Mouse (Mus musculus): ENCODE results near the gene AU040320. TPM values are rescaled to one million over a fixed set of nuclear protein-coding genes. Genes with fewer than 3 reads are reported as not detected.

The AU040320 gene
- polyA plus RNA-seq, 1 experiment from 2014 or later, result 20.2 TPM

- TF ChIP-seq CTCF (IDR thresholded peaks at IDR 0.05; ENCODE audit: low read depth) (no peak), EP300 (optimal IDR thresholded peaks at IDR 0.05) (no peak)
- 88% methylated on average over 5 of the region's 5 CpGs for WGBS
- Histone ChIP-seq H3K27ac (replicated peaks) (no peak overlapping the region), H3K9ac (ENCODE audit: low read length) (no peak overlapping the region), H3K36me3 (ENCODE audit: control insufficient read depth, insufficient read depth, low read length) (peaks cover 4% of the 10 kb centered on the region; the same call in 1 of the 2 replicates), H3K4me2 (replicated peaks; ENCODE audit: low read depth) (no peak overlapping the region), H3K9me3 (ENCODE audit: control insufficient read depth, low read length) (no peaks in the 10 kb centered on the region), H3K27me3 (ENCODE audit: control insufficient read depth, insufficient read depth, low read length) (no peaks in the 10 kb centered on the region), H3K4me3 (ENCODE audit: low read depth, low read length) (no peak overlapping the region), H3K4me1 (replicated peaks; ENCODE audit: control insufficient read depth, insufficient read depth) (no peaks in the 10 kb centered on the region)
- DNase-seq (ENCODE audit: low spot score) (no peak), ATAC-seq (ENCODE audit: low FRiP score, low TSS enrichment) (no peak)
These were observed 70.6 kb downstream of the AU040320 start for GRCm38 (mm10) chr4:126823917-126824316.

- ATAC-seq (ENCODE audit: low FRiP score, low TSS enrichment) (no peak), DNase-seq (ENCODE audit: low spot score) (no peak)
- WGBS, result 98% methylated on average over 5 of the region's 5 CpGs
- H3K36me3 ChIP-seq (ENCODE audit: control insufficient read depth, insufficient read depth, low read length), result peaks cover 13% of the 10 kb centered on the region
- TF ChIP-seq CTCF (IDR thresholded peaks at IDR 0.05; ENCODE audit: low read depth), result no peak
- TF ChIP-seq EP300 (optimal IDR thresholded peaks at IDR 0.05), result no peak
- no peaks in the 10 kb centered on the region for H3K9me3 ChIP-seq (ENCODE audit: control insufficient read depth, low read length)
- H3K4me3 ChIP-seq (ENCODE audit: low read depth, low read length), result no peak overlapping the region
- H3K27me3 ChIP-seq (ENCODE audit: control insufficient read depth, insufficient read depth, low read length), result no peaks in the 10 kb centered on the region
- no peak overlapping the region for H3K4me2 ChIP-seq (replicated peaks; ENCODE audit: low read depth)
- no peak overlapping the region for H3K27ac ChIP-seq (replicated peaks)
- H3K4me1 ChIP-seq (replicated peaks; ENCODE audit: control insufficient read depth, insufficient read depth), result no peaks in the 10 kb centered on the region
- no peak overlapping the region for H3K9ac ChIP-seq (ENCODE audit: low read length)
These were observed 77.8 kb downstream of the AU040320 start for GRCm38 (mm10) chr4:126831122-126831521.

DNA sequence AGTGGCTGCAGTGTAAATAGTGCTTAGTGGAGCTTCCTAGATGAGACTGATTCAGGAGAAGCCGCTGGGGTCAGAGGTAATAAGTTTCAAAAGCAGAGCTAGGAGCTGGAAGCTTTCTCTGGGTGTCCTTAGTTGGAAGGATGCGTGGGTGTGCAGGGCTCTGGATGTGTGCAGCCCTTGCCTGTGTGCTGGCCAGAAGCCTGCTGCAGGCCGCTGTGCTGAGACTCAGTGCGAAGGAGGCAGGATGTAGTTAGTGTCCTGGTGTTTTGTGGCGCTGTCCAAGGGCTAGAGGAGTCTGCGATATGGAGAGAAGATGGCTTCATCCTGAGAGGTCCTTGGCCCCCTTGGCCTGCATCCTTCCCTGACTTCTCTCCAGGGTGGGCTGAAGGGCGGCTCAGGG, 85.5 kb downstream of the AU040320 start:
- no peaks in the 10 kb centered on the region for H3K4me1 ChIP-seq (replicated peaks; ENCODE audit: control insufficient read depth, insufficient read depth)
- H3K27ac ChIP-seq (replicated peaks), result no peak overlapping the region
- WGBS, result 79% methylated on average over 7 of the region's 7 CpGs
- ATAC-seq (ENCODE audit: low FRiP score, low TSS enrichment), result no peak
- H3K9me3 ChIP-seq (ENCODE audit: control insufficient read depth, low read length), result no peaks in the 10 kb centered on the region
- TF ChIP-seq EP300 (optimal IDR thresholded peaks at IDR 0.05) (no peak), CTCF (IDR thresholded peaks at IDR 0.05; ENCODE audit: low read depth) (no peak)
- no peak overlapping the region for H3K4me2 ChIP-seq (replicated peaks; ENCODE audit: low read depth)
- H3K36me3 ChIP-seq (ENCODE audit: control insufficient read depth, insufficient read depth, low read length), result peaks cover 27% of the 10 kb centered on the region; the same call in 1 of the 2 replicates
- no peaks in the 10 kb centered on the region for H3K27me3 ChIP-seq (ENCODE audit: control insufficient read depth, insufficient read depth, low read length)
- H3K4me3 ChIP-seq (ENCODE audit: low read depth, low read length), result no peak overlapping the region
- DNase-seq (ENCODE audit: low spot score), result no peak
- H3K9ac ChIP-seq (ENCODE audit: low read length), result no peak overlapping the region

DNA sequence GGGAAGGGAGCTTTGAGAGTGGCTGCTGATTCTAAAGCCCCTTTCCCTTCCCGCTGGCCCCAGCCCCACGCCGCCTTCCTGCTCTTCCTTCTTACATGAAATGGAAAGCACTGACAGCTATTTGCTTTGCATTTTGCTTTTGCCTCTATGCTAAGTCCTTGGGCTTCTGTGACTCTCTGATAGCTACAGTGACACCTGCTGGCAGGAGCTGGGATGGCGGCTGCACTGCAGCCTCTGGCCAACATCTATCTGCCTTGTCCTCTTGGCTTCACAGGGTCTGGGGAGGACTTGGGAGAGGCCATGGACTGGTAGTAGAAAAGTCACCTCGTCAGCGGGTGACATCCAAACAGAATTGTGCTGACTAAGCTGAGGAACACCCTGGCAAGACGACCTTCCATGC, 86.5 kb downstream of the AU040320 start:
- DNase-seq (ENCODE audit: low spot score), result peak; percentile 89
- Histone ChIP-seq H3K27ac (replicated peaks) (no peak overlapping the region), H3K4me1 (replicated peaks; ENCODE audit: control insufficient read depth, insufficient read depth) (no peaks in the 10 kb centered on the region), H3K9ac (ENCODE audit: low read length) (no peak overlapping the region), H3K4me3 (ENCODE audit: low read depth, low read length) (no peak overlapping the region), H3K9me3 (ENCODE audit: control insufficient read depth, low read length) (no peaks in the 10 kb centered on the region), H3K4me2 (replicated peaks; ENCODE audit: low read depth) (no peak overlapping the region), H3K36me3 (ENCODE audit: control insufficient read depth, insufficient read depth, low read length) (peaks cover 21% of the 10 kb centered on the region; the same call in 1 of the 2 replicates), H3K27me3 (ENCODE audit: control insufficient read depth, insufficient read depth, low read length) (no peaks in the 10 kb centered on the region)
- WGBS, result 18% methylated on average over 7 of the region's 7 CpGs
- ATAC-seq (ENCODE audit: low FRiP score, low TSS enrichment), result peak; percentile 59
- TF ChIP-seq CTCF (IDR thresholded peaks at IDR 0.05; ENCODE audit: low read depth) (peak; percentile 96), EP300 (optimal IDR thresholded peaks at IDR 0.05) (no peak)

GRCm38 (mm10) chr4:126840996-126841560, 87.7 kb downstream of the AU040320 start:
- no peak overlapping the region for H3K4me3 ChIP-seq (ENCODE audit: low read depth, low read length)
- peaks cover 14% of the 10 kb centered on the region; the same call in 1 of the 2 replicates for H3K36me3 ChIP-seq (ENCODE audit: control insufficient read depth, insufficient read depth, low read length)
- no peaks in the 10 kb centered on the region for H3K27me3 ChIP-seq (ENCODE audit: control insufficient read depth, insufficient read depth, low read length)
- no peak overlapping the region for H3K4me2 ChIP-seq (replicated peaks; ENCODE audit: low read depth)
- DNase-seq (ENCODE audit: low spot score), result no peak
- no peaks in the 10 kb centered on the region for H3K4me1 ChIP-seq (replicated peaks; ENCODE audit: control insufficient read depth, insufficient read depth)
- WGBS, result 88% methylated on average over 15 of the region's 15 CpGs
- no peak for ATAC-seq (ENCODE audit: low FRiP score, low TSS enrichment)
- no peaks in the 10 kb centered on the region for H3K9me3 ChIP-seq (ENCODE audit: control insufficient read depth, low read length)
- TF ChIP-seq CTCF (IDR thresholded peaks at IDR 0.05; ENCODE audit: low read depth) (no peak), EP300 (optimal IDR thresholded peaks at IDR 0.05) (no peak)
- no peak overlapping the region for H3K9ac ChIP-seq (ENCODE audit: low read length)
- H3K27ac ChIP-seq (replicated peaks), result no peak overlapping the region

GRCm38 (mm10) chr4:126842911-126843310, 89.6 kb downstream of the AU040320 start:
- H3K9ac ChIP-seq (ENCODE audit: low read length), result no peak overlapping the region
- peaks cover 22% of the 10 kb centered on the region; the same call in 1 of the 2 replicates for H3K36me3 ChIP-seq (ENCODE audit: control insufficient read depth, insufficient read depth, low read length)
- TF ChIP-seq CTCF (IDR thresholded peaks at IDR 0.05; ENCODE audit: low read depth) (no peak), EP300 (optimal IDR thresholded peaks at IDR 0.05) (no peak)
- DNase-seq (ENCODE audit: low spot score), result no peak
- no peak overlapping the region for H3K4me3 ChIP-seq (ENCODE audit: low read depth, low read length)
- no peaks in the 10 kb centered on the region for H3K27me3 ChIP-seq (ENCODE audit: control insufficient read depth, insufficient read depth, low read length)
- no peak for ATAC-seq (ENCODE audit: low FRiP score, low TSS enrichment)
- no peaks in the 10 kb centered on the region for H3K9me3 ChIP-seq (ENCODE audit: control insufficient read depth, low read length)
- no peaks in the 10 kb centered on the region for H3K4me1 ChIP-seq (replicated peaks; ENCODE audit: control insufficient read depth, insufficient read depth)
- H3K27ac ChIP-seq (replicated peaks), result no peak overlapping the region
- 55% methylated on average over 3 of the region's 3 CpGs for WGBS
- no peak overlapping the region for H3K4me2 ChIP-seq (replicated peaks; ENCODE audit: low read depth)

Data from stomach, postnatal 0 days (tissue).